Mouse (Mus musculus): ENCODE measurements around the gene Fcgrt.

- TF ChIP-seq POLR2A (IDR thresholded peaks at IDR 0.05; ENCODE audit: low read depth, low read length): no peak
- TF ChIP-seq CTCF (conservative IDR thresholded peaks at IDR 0.05; ENCODE audit: insufficient read depth, insufficient read length, low read depth, low read length): no peak
These were observed 34.8 kb upstream of the Fcgrt start for GRCm38 (mm10) chr7:45138403-45138802.

All from kidney, adult 2 months (tissue).